Mouse (Mus musculus): ENCODE measurements around the gene Apobec1. TPM values are rescaled to one million over a fixed set of nuclear protein-coding genes. Genes with fewer than 3 reads are reported as not detected.
A peak's percentile ranks its signal among the peaks of the same experiment; 100 is the strongest.

The Apobec1 gene
- polyA plus RNA-seq, 1 experiment from 2014 or later = 1.7 TPM

DNA sequence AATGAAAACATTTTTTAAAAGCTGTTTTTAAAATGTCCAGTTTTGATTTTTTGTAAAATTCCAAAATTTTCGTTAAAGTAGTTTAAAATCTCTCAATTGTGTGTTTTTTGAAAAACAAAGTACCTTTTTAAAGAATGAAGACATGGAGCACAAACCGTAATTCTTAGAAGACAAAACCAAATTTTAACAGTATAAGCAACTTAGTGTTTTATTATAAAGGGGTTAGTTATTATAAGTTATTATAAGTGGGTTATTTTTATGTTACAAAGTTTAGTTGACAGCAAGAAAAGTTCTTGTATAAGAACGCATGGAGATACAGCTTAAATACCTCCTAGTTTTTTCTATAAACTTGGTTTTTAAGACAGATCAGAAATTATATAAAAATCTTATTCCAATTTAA lies 629 bp downstream of the Apobec1 start:
- no peaks in the 10 kb centered on the region for H3K9me3 ChIP-seq (replicated peaks)

DNA sequence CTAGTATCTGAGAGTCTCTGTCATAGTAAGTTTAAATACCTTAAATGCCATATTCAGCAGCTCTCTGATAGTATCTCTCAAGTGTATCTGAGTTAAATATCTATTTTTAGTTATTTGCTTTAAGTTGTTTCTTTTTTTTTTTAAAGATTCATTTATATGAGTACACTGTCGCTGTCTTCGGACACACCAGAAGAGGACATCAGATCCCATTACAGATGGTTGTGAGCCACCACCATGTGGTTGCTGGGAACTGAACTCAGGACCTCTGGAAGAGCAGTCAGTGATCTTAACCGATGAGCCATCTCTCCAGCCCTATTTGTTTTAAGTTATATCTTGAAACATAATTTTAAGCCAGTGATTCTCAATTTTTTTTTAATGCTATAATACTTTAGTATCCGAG lies 1.2 kb downstream of the Apobec1 start:
- Histone ChIP-seq H3K4me1 (peaks cover 7% of the 10 kb centered on the region), H3K9ac (replicated peaks) (no peak overlapping the region), H3K9me3 (replicated peaks) (no peaks in the 10 kb centered on the region), H3K27ac (replicated peaks) (no peak overlapping the region), H3K36me3 (no peaks in the 10 kb centered on the region), H3K4me2 (no peak overlapping the region), H3K27me3 (replicated peaks) (no peaks in the 10 kb centered on the region), H3K4me3 (replicated peaks) (no peak overlapping the region)
- WGBS = 88% methylated on average over 4 of the region's 4 CpGs
- ATAC-seq (ENCODE audit: low FRiP score) = no peak

More for the DNA sequence above, 629 bp downstream of the Apobec1 start:
- Histone ChIP-seq H3K27me3 (replicated peaks) (no peaks in the 10 kb centered on the region), H3K4me1 (peaks cover 7% of the 10 kb centered on the region), H3K4me3 (replicated peaks) (peak overlapping the region; percentile 42; the same call in 1 of the 2 replicates), H3K4me2 (peak overlapping the region; percentile 62), H3K27ac (replicated peaks) (no peak overlapping the region), H3K36me3 (no peaks in the 10 kb centered on the region), H3K9ac (replicated peaks) (no peak overlapping the region)
- no peak for ATAC-seq (ENCODE audit: low FRiP score)
- WGBS = 94% methylated on average over 3 of the region's 3 CpGs

DNA sequence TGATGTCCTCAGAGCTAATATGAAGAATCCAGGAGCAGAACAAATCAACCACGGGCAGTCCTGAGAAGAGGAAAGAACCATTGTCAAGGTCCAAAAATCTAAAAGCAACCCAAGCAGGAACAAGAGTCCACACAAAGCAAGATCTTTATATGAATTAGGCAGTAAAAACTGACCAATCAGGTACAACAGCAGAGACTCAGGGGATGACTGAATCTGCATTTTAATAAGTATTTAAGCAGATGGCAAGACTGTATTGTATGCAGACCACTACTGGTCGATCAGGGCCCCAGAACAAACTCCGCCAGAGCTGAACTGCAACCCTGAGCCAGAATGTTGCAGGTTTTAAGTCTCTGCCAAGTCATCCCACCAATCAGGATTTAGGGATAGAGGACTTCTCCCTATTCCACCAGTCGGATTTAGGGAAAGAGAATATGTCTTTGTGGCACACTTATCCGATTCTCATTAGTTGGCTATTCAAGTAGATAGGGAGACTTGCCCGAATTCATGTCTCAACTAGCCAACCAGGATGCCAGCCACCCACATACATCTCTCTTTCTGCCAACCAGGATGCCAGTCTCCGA lies 2.1 kb downstream of the Apobec1 start:
- no peak overlapping the region for H3K4me3 ChIP-seq (replicated peaks)
- no peak overlapping the region for H3K9ac ChIP-seq (replicated peaks)
- WGBS = 81% methylated on average over 7 of the region's 7 CpGs
- no peaks in the 10 kb centered on the region for H3K9me3 ChIP-seq (replicated peaks)
- H3K4me1 ChIP-seq = peaks cover 7% of the 10 kb centered on the region
- H3K4me2 ChIP-seq = no peak overlapping the region
- no peaks in the 10 kb centered on the region for H3K27me3 ChIP-seq (replicated peaks)
- no peaks in the 10 kb centered on the region for H3K36me3 ChIP-seq
- no peak overlapping the region for H3K27ac ChIP-seq (replicated peaks)
- no peak for ATAC-seq (ENCODE audit: low FRiP score)

GRCm38 (mm10) chr6:122599054-122599737 lies 3.0 kb downstream of the Apobec1 start:
- H3K27me3 ChIP-seq (replicated peaks) = no peaks in the 10 kb centered on the region
- WGBS = 91% methylated on average over 9 of the region's 9 CpGs
- no peaks in the 10 kb centered on the region for H3K36me3 ChIP-seq
- H3K4me3 ChIP-seq (replicated peaks) = no peak overlapping the region
- H3K4me2 ChIP-seq = no peak overlapping the region
- H3K9ac ChIP-seq (replicated peaks) = no peak overlapping the region
- H3K27ac ChIP-seq (replicated peaks) = no peak overlapping the region
- H3K4me1 ChIP-seq = peaks cover 7% of the 10 kb centered on the region
- ATAC-seq (ENCODE audit: low FRiP score) = no peak
- H3K9me3 ChIP-seq (replicated peaks) = no peaks in the 10 kb centered on the region

DNA sequence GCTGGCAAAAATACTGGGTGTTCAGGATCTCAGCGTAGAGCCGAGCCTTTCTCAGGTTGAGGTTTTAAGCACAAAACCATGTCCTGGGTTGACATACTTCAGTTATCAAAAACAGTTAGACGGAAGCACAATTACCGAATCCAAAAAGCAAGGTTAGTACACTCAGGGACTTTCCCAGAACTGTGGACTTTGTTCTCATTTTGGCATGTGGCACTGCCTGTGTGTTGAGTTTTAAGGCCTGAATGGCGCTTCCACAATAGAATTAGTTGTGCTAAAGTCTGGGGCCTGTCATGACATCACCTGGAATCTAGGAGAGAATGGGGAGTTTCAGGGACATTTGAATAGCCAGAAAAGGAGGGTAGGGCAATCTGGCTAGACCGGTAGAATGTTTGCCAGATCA lies 3.8 kb downstream of the Apobec1 start:
- H3K27ac ChIP-seq (replicated peaks) = no peak overlapping the region
- 90% methylated on average over 6 of the region's 6 CpGs for WGBS
- no peak overlapping the region for H3K4me3 ChIP-seq (replicated peaks)

GRCm38 (mm10) chr6:122598014-122598413 lies 4.2 kb downstream of the Apobec1 start:
- no peak overlapping the region for H3K4me3 ChIP-seq (replicated peaks)
- ATAC-seq (ENCODE audit: low FRiP score) = no peak
- no peak overlapping the region for H3K4me2 ChIP-seq
- H3K4me1 ChIP-seq = peaks cover 7% of the 10 kb centered on the region
- 94% methylated on average over 4 of the region's 4 CpGs for WGBS
- H3K9ac ChIP-seq (replicated peaks) = no peak overlapping the region
- H3K36me3 ChIP-seq = no peaks in the 10 kb centered on the region
- no peaks in the 10 kb centered on the region for H3K9me3 ChIP-seq (replicated peaks)
- no peak overlapping the region for H3K27ac ChIP-seq (replicated peaks)
- H3K27me3 ChIP-seq (replicated peaks) = no peaks in the 10 kb centered on the region

More for the DNA sequence above, 3.8 kb downstream of the Apobec1 start:
- H3K27me3 ChIP-seq (replicated peaks) = no peaks in the 10 kb centered on the region
- no peak for ATAC-seq (ENCODE audit: low FRiP score)
- H3K36me3 ChIP-seq = no peaks in the 10 kb centered on the region
- peaks cover 7% of the 10 kb centered on the region for H3K4me1 ChIP-seq
- no peaks in the 10 kb centered on the region for H3K9me3 ChIP-seq (replicated peaks)
- H3K4me2 ChIP-seq = no peak overlapping the region
- no peak overlapping the region for H3K9ac ChIP-seq (replicated peaks)

GRCm38 (mm10) chr6:122596608-122597007 lies 5.6 kb downstream of the Apobec1 start:
- H3K27me3 ChIP-seq (replicated peaks) = no peaks in the 10 kb centered on the region
- ATAC-seq (ENCODE audit: low FRiP score) = no peak
- WGBS = 93% methylated on average over 7 of the region's 7 CpGs

DNA sequence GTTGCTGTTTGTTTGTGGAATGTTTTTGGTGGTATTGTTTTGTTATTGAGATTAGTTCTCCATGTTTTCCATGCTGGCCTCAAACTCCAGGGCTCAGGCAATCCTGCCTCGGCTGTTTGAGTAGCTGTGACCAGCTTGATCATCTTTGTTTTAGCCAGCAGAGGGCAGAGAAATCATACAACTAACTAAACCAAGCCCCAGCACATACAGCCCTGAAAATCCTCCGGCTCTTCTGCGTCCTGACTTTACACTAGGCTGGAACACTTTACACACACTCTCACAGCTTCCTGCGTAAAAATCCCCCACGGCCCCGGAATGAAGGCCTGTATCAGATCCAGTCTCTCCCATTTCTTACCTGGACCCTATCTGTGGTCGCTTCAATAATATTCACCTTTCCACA lies 6.6 kb downstream of the Apobec1 start:
- no peaks in the 10 kb centered on the region for H3K4me1 ChIP-seq
- peak; percentile 59; the same call in 1 of the 2 replicates for ATAC-seq (ENCODE audit: low FRiP score)
- WGBS = 36% methylated on average over 7 of the region's 7 CpGs
- no peaks in the 10 kb centered on the region for H3K27me3 ChIP-seq (replicated peaks)
- peak overlapping the region; percentile 20; the same call in 1 of the 2 replicates for H3K4me2 ChIP-seq
- H3K36me3 ChIP-seq = no peaks in the 10 kb centered on the region
- no peak overlapping the region for H3K9ac ChIP-seq (replicated peaks)
- H3K27ac ChIP-seq (replicated peaks) = no peak overlapping the region
- H3K4me3 ChIP-seq (replicated peaks) = no peak overlapping the region
- no peaks in the 10 kb centered on the region for H3K9me3 ChIP-seq (replicated peaks)

More at GRCm38 (mm10) chr6:122596608-122597007, 5.6 kb downstream of the Apobec1 start:
- H3K4me2 ChIP-seq = no peak overlapping the region
- H3K4me3 ChIP-seq (replicated peaks) = no peak overlapping the region
- H3K36me3 ChIP-seq = no peaks in the 10 kb centered on the region
- no peak overlapping the region for H3K27ac ChIP-seq (replicated peaks)
- H3K9me3 ChIP-seq (replicated peaks) = no peaks in the 10 kb centered on the region
- no peak overlapping the region for H3K9ac ChIP-seq (replicated peaks)
- H3K4me1 ChIP-seq = no peaks in the 10 kb centered on the region

DNA sequence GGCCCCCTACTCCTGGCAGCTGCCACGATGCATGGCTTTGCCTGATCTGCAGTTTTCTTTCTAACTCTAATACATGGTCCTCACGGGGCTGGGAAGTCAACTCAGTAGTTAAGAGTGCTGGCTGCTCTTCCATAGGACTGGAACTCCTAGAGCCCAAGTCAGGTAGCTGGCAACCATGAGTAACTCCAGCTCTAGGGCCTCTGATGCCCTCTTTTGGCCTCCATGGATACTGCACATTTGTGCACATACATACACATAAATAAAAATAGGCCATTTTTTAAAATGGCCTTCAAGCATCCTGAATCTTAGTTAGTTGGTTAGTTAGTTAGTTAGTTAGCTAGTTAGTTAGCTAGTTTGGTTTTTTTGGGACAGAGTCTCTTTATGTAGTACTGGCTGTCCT lies 9.3 kb downstream of the Apobec1 start:
- WGBS = 83% methylated on average over 2 of the region's 2 CpGs

DNA sequence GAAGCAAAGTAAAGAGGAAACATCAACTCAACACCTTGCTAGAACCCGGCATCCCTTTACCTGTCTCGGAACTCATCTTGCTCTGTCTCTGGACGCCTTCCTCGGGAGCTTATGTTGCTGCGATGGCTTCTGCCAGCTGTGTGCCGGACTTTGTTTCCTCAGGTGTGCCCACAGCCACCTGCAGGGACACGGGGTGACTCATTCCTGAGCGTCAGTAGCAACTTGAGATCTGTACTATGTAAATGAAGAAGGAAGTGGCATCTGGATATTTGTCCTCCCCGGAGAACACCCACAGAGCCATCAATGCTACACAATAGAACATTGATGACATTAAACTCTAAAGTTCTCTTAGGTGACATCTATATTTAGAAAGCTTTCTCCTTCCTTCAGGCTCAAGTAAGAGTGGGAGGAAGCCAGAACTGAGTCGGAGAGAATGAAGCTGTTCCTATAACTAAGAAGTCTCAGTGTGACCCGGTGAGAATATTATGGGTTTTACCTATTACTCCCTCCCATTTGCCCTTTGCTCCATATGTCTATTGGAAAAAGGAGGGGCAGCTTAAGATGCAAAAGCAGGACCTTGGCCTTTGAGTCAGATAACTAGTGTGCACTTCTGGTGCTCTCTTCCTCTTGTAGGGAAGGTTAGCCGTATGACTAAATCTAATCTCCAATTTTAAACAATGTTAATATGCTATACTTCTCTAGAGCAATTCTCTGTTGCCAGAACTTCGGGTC lies 11.1 kb downstream of the Apobec1 start:
- no peak overlapping the region for H3K9ac ChIP-seq (replicated peaks)
- ATAC-seq (ENCODE audit: low FRiP score) = no peak
- H3K9me3 ChIP-seq (replicated peaks) = no peaks in the 10 kb centered on the region
- no peaks in the 10 kb centered on the region for H3K4me1 ChIP-seq
- no peak overlapping the region for H3K27ac ChIP-seq (replicated peaks)
- WGBS = 86% methylated on average over 13 of the region's 13 CpGs
- H3K4me3 ChIP-seq (replicated peaks) = no peak overlapping the region
- H3K4me2 ChIP-seq = no peak overlapping the region
- no peaks in the 10 kb centered on the region for H3K36me3 ChIP-seq
- H3K27me3 ChIP-seq (replicated peaks) = no peaks in the 10 kb centered on the region

More for the DNA sequence above, 9.3 kb downstream of the Apobec1 start:
- ATAC-seq (ENCODE audit: low FRiP score) = no peak
- H3K4me1 ChIP-seq = no peaks in the 10 kb centered on the region
- no peak overlapping the region for H3K4me3 ChIP-seq (replicated peaks)
- H3K9ac ChIP-seq (replicated peaks) = no peak overlapping the region
- H3K9me3 ChIP-seq (replicated peaks) = no peaks in the 10 kb centered on the region
- H3K27ac ChIP-seq (replicated peaks) = no peak overlapping the region
- no peaks in the 10 kb centered on the region for H3K27me3 ChIP-seq (replicated peaks)
- no peak overlapping the region for H3K4me2 ChIP-seq
- H3K36me3 ChIP-seq = no peaks in the 10 kb centered on the region

DNA sequence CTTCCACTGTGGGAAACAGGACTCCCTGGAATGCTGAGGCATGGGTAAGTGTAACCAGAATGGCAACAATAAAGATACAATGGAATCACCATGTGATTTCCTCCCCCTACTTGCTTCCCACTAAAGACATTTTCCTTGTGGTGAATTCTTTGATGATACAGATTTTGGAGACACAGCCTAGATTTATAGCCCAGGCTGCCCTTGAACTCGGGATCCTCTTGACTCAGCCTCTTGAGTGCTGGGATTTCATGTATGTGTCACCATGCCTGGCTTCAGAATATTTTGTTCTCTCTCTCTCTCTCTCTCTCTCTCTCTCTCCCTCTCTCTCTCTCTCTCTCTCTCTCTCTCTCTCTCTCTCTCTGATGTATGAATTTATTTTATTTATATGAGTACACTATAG lies 23.2 kb downstream of the Apobec1 start:
- no peaks in the 10 kb centered on the region for H3K9me3 ChIP-seq (replicated peaks)
- H3K27me3 ChIP-seq (replicated peaks) = no peaks in the 10 kb centered on the region
- H3K36me3 ChIP-seq = no peaks in the 10 kb centered on the region
- no peak overlapping the region for H3K9ac ChIP-seq (replicated peaks)
- ATAC-seq (ENCODE audit: low FRiP score) = no peak
- WGBS = 82% methylated on average over 1 of the region's 1 CpGs
- H3K27ac ChIP-seq (replicated peaks) = no peak overlapping the region
- no peak overlapping the region for H3K4me2 ChIP-seq
- H3K4me1 ChIP-seq = no peaks in the 10 kb centered on the region
- H3K4me3 ChIP-seq (replicated peaks) = no peak overlapping the region

DNA sequence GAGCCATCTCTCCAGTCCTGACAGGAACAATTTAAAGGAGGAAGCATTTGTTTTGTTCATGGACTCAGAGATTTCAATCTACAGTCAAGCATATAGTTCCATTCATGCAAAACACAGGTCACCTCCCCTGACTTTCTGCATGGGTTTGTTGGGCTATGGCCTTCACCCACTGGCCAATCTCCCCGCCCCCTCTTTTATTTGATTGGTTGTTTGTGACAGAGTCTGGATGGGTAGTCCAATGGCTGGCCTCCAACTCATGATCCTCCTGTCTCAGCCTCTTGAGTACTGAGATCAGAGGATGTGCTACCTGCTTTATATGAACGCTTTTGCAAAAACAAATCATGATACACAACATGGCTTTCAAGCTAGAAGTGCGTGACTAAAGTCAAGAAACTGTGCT lies 25.2 kb downstream of the Apobec1 start:
- H3K27ac ChIP-seq (replicated peaks) = no peak overlapping the region
- ATAC-seq (ENCODE audit: low FRiP score) = no peak
- H3K9ac ChIP-seq (replicated peaks) = no peak overlapping the region
- WGBS = 93% methylated on average over 3 of the region's 3 CpGs
- H3K27me3 ChIP-seq (replicated peaks) = no peaks in the 10 kb centered on the region
- H3K4me1 ChIP-seq = no peaks in the 10 kb centered on the region
- no peaks in the 10 kb centered on the region for H3K9me3 ChIP-seq (replicated peaks)
- H3K4me3 ChIP-seq (replicated peaks) = no peak overlapping the region
- H3K36me3 ChIP-seq = no peaks in the 10 kb centered on the region
- no peak overlapping the region for H3K4me2 ChIP-seq
